Mouse (Mus musculus) layer of hippocampus, postnatal 36 days (tissue): ENCODE measurements at regions not wholly inside any gene's neighbourhood (a gene's known extent, or its start where the extent isn't known, plus 50 kb on each side); places are given as distances from the start of the nearest gene placed in this dataset.
"Not testable (repeated sequence)": the region's sequence is repeated elsewhere in the genome, so short reads cannot be mapped to it uniquely, and the experiment has no call there.

Experiments
- DNase-seq, 2 experiments: peaks; one replicate each; pipeline ENCODE4 v3.0.0; 2022

- no peak for DNase-seq
These were observed 355.7 kb upstream of the Zwint start for GRCm38 (mm10) chr10:72298824-72299551.

- not testable (repeated sequence) for DNase-seq
These were observed 345.6 kb upstream of the Zwint start for GRCm38 (mm10) chr10:72309045-72309444.

- no peak for DNase-seq
These were observed 336.3 kb upstream of the Zwint start for GRCm38 (mm10) chr10:72318308-72318707.

- no peak for DNase-seq
These were observed 334.3 kb upstream of the Zwint start for GRCm38 (mm10) chr10:72320307-72320706.

GRCm38 (mm10) chr10:72326624-72327023, 328.0 kb upstream of the Zwint start:
- no peak for DNase-seq

- DNase-seq, result no peak
These were observed 307.4 kb upstream of the Zwint start for GRCm38 (mm10) chr10:72347253-72347652.

GRCm38 (mm10) chr10:72347949-72348663, 306.5 kb upstream of the Zwint start:
- no peak for DNase-seq

GRCm38 (mm10) chr10:72352810-72353209, 301.8 kb upstream of the Zwint start:
- no peak for DNase-seq

GRCm38 (mm10) chr10:72353515-72353914, 301.1 kb upstream of the Zwint start:
- no peak for DNase-seq

- no peak for DNase-seq
These were observed 271.3 kb upstream of the Zwint start for GRCm38 (mm10) chr10:72383351-72383750.

GRCm38 (mm10) chr10:72384826-72385225, 269.8 kb upstream of the Zwint start:
- DNase-seq, result no peak

GRCm38 (mm10) chr10:72391397-72391796, 263.2 kb upstream of the Zwint start:
- no peak for DNase-seq

- DNase-seq, result no peak
These were observed 261.2 kb upstream of the Zwint start for GRCm38 (mm10) chr10:72393279-72394041.

GRCm38 (mm10) chr10:72394367-72394766, 260.3 kb upstream of the Zwint start:
- no peak for DNase-seq

- no peak for DNase-seq
These were observed 251.4 kb upstream of the Zwint start for GRCm38 (mm10) chr10:72403290-72403689.

GRCm38 (mm10) chr10:72410305-72410704, 244.3 kb upstream of the Zwint start:
- no peak for DNase-seq

GRCm38 (mm10) chr10:72411670-72412069, 243.0 kb upstream of the Zwint start:
- peak; percentile 11 to 14 for DNase-seq

- DNase-seq, result no peak
These were observed 200.0 kb upstream of the Zwint start for GRCm38 (mm10) chr10:72454629-72455028.

GRCm38 (mm10) chr10:72484315-72484714, 170.3 kb upstream of the Zwint start:
- peak; percentile 14 to 29 for DNase-seq

- DNase-seq, result peak; percentile 4 to 6
These were observed 122.2 kb upstream of the Zwint start for GRCm38 (mm10) chr10:72532431-72532830.

- no peak for DNase-seq
These were observed 121.2 kb upstream of the Zwint start for GRCm38 (mm10) chr10:72533427-72533826.

- no peak for DNase-seq
These were observed 120.8 kb upstream of the Zwint start for GRCm38 (mm10) chr10:72533859-72534258.

GRCm38 (mm10) chr10:72549564-72549963, 105.1 kb upstream of the Zwint start:
- DNase-seq, result no peak
